Comparison of ENCODE assay signal across 9 mouse cellular contexts in genomic region chr11:49410540-49410939, GRCm38 (mm10). TPM values are rescaled to one million over a fixed set of nuclear protein-coding genes. Genes with fewer than 3 reads are reported as not detected.
DNase-seq lines count a peak whose midpoint lies in the region; ATAC-seq and TF ChIP-seq lines count a peak whose summit lies in the region.
"Had no signal": no experiment of that assay in that cellular context is flagged by ENCODE, and none has a peak within 500 bp of the region (broad histone marks: within the 10 kb centered on the region; RNA-seq: fewer than 3 reads in every experiment).

No protein-coding gene starts in this region.

- H3K4me2 ChIP-seq in kidney, embryonic 14.5 days (replicated peaks; ENCODE audit: low read depth, low read length), result no peak overlapping the region
- H3K4me2 ChIP-seq in forebrain, embryonic 15.5 days (replicated peaks), result no peak overlapping the region

- no peak overlapping the region for H3K9ac ChIP-seq in kidney, embryonic 14.5 days (ENCODE audit: low read depth, low read length)
- no peak overlapping the region for H3K9ac ChIP-seq in forebrain, embryonic 15.5 days (replicated peaks)

- TF ChIP-seq POLR2A in kidney, adult 2 months (IDR thresholded peaks at IDR 0.05; ENCODE audit: low read depth, low read length), result no peak

- H3K36me3 ChIP-seq in kidney, adult 2 months (ENCODE audit: control insufficient read depth, insufficient read depth, low read length), result no peaks in the 10 kb centered on the region
- no peaks in the 10 kb centered on the region for H3K36me3 ChIP-seq in kidney, embryonic 14.5 days (ENCODE audit: control insufficient read depth, insufficient read depth, low read length)
- no peaks in the 10 kb centered on the region for H3K36me3 ChIP-seq in forebrain, embryonic 15.5 days

- H3K4me3 ChIP-seq in kidney, adult 2 months (ENCODE audit: insufficient read depth, low read depth, low read length), result no peak overlapping the region
- H3K4me3 ChIP-seq in kidney, embryonic 14.5 days (ENCODE audit: low read length), result no peak overlapping the region
- H3K4me3 ChIP-seq in forebrain, embryonic 15.5 days, result no peak overlapping the region

- H3K27me3 ChIP-seq in kidney, adult 2 months (replicated peaks; ENCODE audit: control insufficient read depth, insufficient read depth, low read length), result no peaks in the 10 kb centered on the region
- no peaks in the 10 kb centered on the region for H3K27me3 ChIP-seq in kidney, embryonic 14.5 days (ENCODE audit: control insufficient read depth, insufficient read depth, low read length)
- no peaks in the 10 kb centered on the region for H3K27me3 ChIP-seq in forebrain, embryonic 15.5 days

- 0 out of 2 replicates have a peak, but pooled peaks have one; percentile 8 for TF ChIP-seq CTCF in kidney, adult 2 months (conservative IDR thresholded peaks at IDR 0.05; ENCODE audit: insufficient read depth, insufficient read length, low read depth, low read length)

- ATAC-seq in kidney, embryonic 14.5 days (ENCODE audit: low FRiP score, low TSS enrichment), result no peak
- ATAC-seq in forebrain, embryonic 15.5 days (replicated peaks), result no peak

- peak; percentile 65 for DNase-seq in kidney, adult 2 months
- DNase-seq in B cell, adult 2 months, result peak; percentile 11 to 20
- DNase-seq in MEL-GATA-1-ER (ENCODE audit: extremely low read depth, low read depth), result peak; percentile 34
- peak; percentile 60 for DNase-seq in induced T-regulatory cell, adult 2 months (ENCODE audit: low read depth)
- DNase-seq in neural tube, embryonic 10.5 days (ENCODE audit: extremely low spot score, low spot score), result no peak
- no peak for DNase-seq in layer of hippocampus, adult 9-10 months (ENCODE audit: low spot score)

- 39% methylated on average over 1 of the region's 1 CpGs for WGBS in kidney, adult 2 months
- 27% methylated on average over 1 of the region's 1 CpGs for WGBS in kidney, embryonic 14.5 days
- 34% methylated on average over 1 of the region's 1 CpGs for WGBS in forebrain, embryonic 15.5 days

- no peaks in the 10 kb centered on the region for H3K4me1 ChIP-seq in kidney, adult 2 months (ENCODE audit: control insufficient read depth, insufficient read depth, low read length)
- H3K4me1 ChIP-seq in kidney, embryonic 14.5 days (ENCODE audit: control insufficient read depth, insufficient read depth, low read length), result no peaks in the 10 kb centered on the region
- no peaks in the 10 kb centered on the region for H3K4me1 ChIP-seq in forebrain, embryonic 15.5 days

- H3K9me3 ChIP-seq in kidney, embryonic 14.5 days (ENCODE audit: control insufficient read depth, low read length), result no peaks in the 10 kb centered on the region
- no peaks in the 10 kb centered on the region for H3K9me3 ChIP-seq in forebrain, embryonic 15.5 days

- H3K27ac ChIP-seq in kidney, adult 2 months (ENCODE audit: insufficient read depth, low read depth, low read length), result no peak overlapping the region
- no peak overlapping the region for H3K27ac ChIP-seq in kidney, embryonic 14.5 days (ENCODE audit: low read depth, low read length)
- no peak overlapping the region for H3K27ac ChIP-seq in forebrain, embryonic 15.5 days (replicated peaks)

RNA-seq across cellular contexts. Expression of gene Olfr1389, which starts 12.3 kb away (rescaled TPM):
- not detected in 2 replicates for polyA plus RNA-seq in kidney, adult 2 months (2012; rRNA removed)
- not detected in 2 replicates for polyA plus RNA-seq in kidney, embryonic 14.5 days (2014; fragmentation: Nextera tagmentation; extraction: Ambion mirVana)
- polyA plus RNA-seq in forebrain, embryonic 15.5 days (2015; fragmentation: Nextera tagmentation; extraction: Ambion mirVana), result not detected in 2 replicates
- polyA plus RNA-seq: liver, embryonic 16.5 days had no signal

RNA-seq across cellular contexts. Expression of gene Olfr1388, which starts 25.9 kb away (rescaled TPM):
- 0.02 and 0.04 TPM in 2 replicates for polyA plus RNA-seq in kidney, adult 2 months (2012; rRNA removed)
- polyA plus RNA-seq in kidney, embryonic 14.5 days (2014; fragmentation: Nextera tagmentation; extraction: Ambion mirVana), result 0.11 TPM in 2 replicates
- 0.05 and 0.13 TPM in 2 replicates for polyA plus RNA-seq in forebrain, embryonic 15.5 days (2015; fragmentation: Nextera tagmentation; extraction: Ambion mirVana)

RNA-seq across cellular contexts. Expression of gene Olfr1387, which starts 44.6 kb away (rescaled TPM):
- polyA plus RNA-seq in kidney, adult 2 months (2012; rRNA removed), result not detected in 2 replicates
- not detected in 2 replicates for polyA plus RNA-seq in kidney, embryonic 14.5 days (2014; fragmentation: Nextera tagmentation; extraction: Ambion mirVana)
- not detected in 2 replicates for polyA plus RNA-seq in forebrain, embryonic 15.5 days (2015; fragmentation: Nextera tagmentation; extraction: Ambion mirVana)
- polyA plus RNA-seq: liver, embryonic 16.5 days had no signal

RNA-seq across cellular contexts. Expression of gene Olfr1386, which starts 54.3 kb away (rescaled TPM):
- not detected in 2 replicates for polyA plus RNA-seq in kidney, adult 2 months (2012; rRNA removed)
- polyA plus RNA-seq in kidney, embryonic 14.5 days (2014; fragmentation: Nextera tagmentation; extraction: Ambion mirVana), result not detected in 2 replicates
- not detected in 2 replicates for polyA plus RNA-seq in forebrain, embryonic 15.5 days (2015; fragmentation: Nextera tagmentation; extraction: Ambion mirVana)
- polyA plus RNA-seq: liver, embryonic 16.5 days had no signal

Comparison
In these comparisons a context has a peak if more than half of its experiments do, and no peak if none do; other contexts are left out.
1. DNase-seq: peak in kidney, adult 2 months (single experiment), B cell, adult 2 months (2 of 2), MEL-GATA-1-ER (single experiment) and induced T-regulatory cell, adult 2 months (single experiment); none in neural tube, embryonic 10.5 days (single experiment) and layer of hippocampus, adult 9-10 months (single experiment).